Mouse (Mus musculus): ENCODE measurements around the gene Eif4e. TPM values are rescaled to one million over a fixed set of nuclear protein-coding genes. Genes with fewer than 3 reads are reported as not detected.

The Eif4e gene
- polyA plus RNA-seq, 1 experiment from 2014 or later: 326 TPM

DNA sequence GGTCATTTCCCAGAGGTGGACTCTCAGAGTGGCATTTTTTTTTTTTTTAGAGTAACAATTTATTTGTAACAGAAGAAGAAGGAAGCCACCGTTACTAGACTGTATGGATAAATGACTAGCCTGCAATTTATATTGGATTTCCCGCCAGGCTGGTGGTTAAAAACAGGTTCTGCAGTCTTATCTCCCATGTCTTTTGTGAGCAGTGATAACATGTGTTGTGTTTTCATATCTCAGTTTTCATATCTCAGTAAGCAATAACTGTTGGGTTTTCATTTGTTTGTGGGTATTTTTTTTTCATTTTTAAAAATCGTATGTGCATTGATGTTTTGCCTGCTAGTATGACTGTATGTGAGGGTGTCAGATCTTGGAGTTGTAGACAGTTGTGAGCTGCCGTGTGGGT is 65.0 kb downstream of the Eif4e start:
- Histone ChIP-seq H3K4me3 (ENCODE audit: low read length) (no peak overlapping the region), H3K27ac (ENCODE audit: low read length) (no peak overlapping the region), H3K9me3 (ENCODE audit: control insufficient read depth, low read length) (no peaks in the 10 kb centered on the region), H3K36me3 (ENCODE audit: control insufficient read depth, insufficient read depth, low read length) (no peaks in the 10 kb centered on the region), H3K27me3 (ENCODE audit: control insufficient read depth, insufficient read depth, low read depth, low read length) (no peaks in the 10 kb centered on the region), H3K4me1 (replicated peaks; ENCODE audit: control insufficient read depth, insufficient read depth, low read length) (no peaks in the 10 kb centered on the region), H3K4me2 (ENCODE audit: low read depth, low read length) (no peak overlapping the region), H3K9ac (ENCODE audit: low read length) (no peak overlapping the region)
- WGBS: 89% methylated on average over 4 of the region's 4 CpGs
- no peak for ATAC-seq (ENCODE audit: low read depth)

- Histone ChIP-seq H3K27ac (ENCODE audit: low read length) (no peak overlapping the region), H3K36me3 (ENCODE audit: control insufficient read depth, insufficient read depth, low read length) (no peaks in the 10 kb centered on the region), H3K27me3 (ENCODE audit: control insufficient read depth, insufficient read depth, low read depth, low read length) (no peaks in the 10 kb centered on the region), H3K9ac (ENCODE audit: low read length) (no peak overlapping the region), H3K4me2 (ENCODE audit: low read depth, low read length) (no peak overlapping the region), H3K4me1 (replicated peaks; ENCODE audit: control insufficient read depth, insufficient read depth, low read length) (no peaks in the 10 kb centered on the region), H3K9me3 (ENCODE audit: control insufficient read depth, low read length) (no peaks in the 10 kb centered on the region), H3K4me3 (ENCODE audit: low read length) (no peak overlapping the region)
- WGBS: 66% methylated on average over 7 of the region's 7 CpGs
- ATAC-seq (ENCODE audit: low read depth): no peak
Observed at GRCm38 (mm10) chr3:138591806-138592365, 65.9 kb downstream of the Eif4e start.

DNA sequence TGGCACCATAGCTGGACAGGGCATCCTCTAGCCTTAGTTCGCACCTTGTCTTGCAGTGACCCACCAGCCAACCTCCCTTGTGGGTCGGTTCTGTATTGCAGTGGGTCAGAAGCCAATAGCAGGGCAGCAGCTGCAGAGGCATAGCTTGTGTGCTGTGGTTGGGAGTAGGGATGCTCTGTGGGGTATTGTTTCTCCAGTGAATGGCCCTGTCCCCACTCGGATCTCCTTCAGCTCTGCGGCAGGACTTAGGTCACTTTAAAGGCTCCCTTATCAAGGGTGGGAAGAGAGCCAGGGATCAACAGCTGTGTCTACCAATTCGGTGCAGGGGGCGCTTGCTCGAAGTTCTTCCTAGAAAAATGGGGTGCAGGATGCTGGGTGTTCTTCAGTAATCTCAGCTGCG is 67.2 kb downstream of the Eif4e start:
- H3K9ac ChIP-seq (ENCODE audit: low read length): no peak overlapping the region
- no peak for ATAC-seq (ENCODE audit: low read depth)
- H3K9me3 ChIP-seq (ENCODE audit: control insufficient read depth, low read length): no peaks in the 10 kb centered on the region
- H3K4me1 ChIP-seq (replicated peaks; ENCODE audit: control insufficient read depth, insufficient read depth, low read length): no peaks in the 10 kb centered on the region
- 68% methylated on average over 8 of the region's 8 CpGs for WGBS
- H3K27ac ChIP-seq (ENCODE audit: low read length): no peak overlapping the region
- no peaks in the 10 kb centered on the region for H3K36me3 ChIP-seq (ENCODE audit: control insufficient read depth, insufficient read depth, low read length)
- H3K27me3 ChIP-seq (ENCODE audit: control insufficient read depth, insufficient read depth, low read depth, low read length): no peaks in the 10 kb centered on the region
- no peak overlapping the region for H3K4me3 ChIP-seq (ENCODE audit: low read length)
- H3K4me2 ChIP-seq (ENCODE audit: low read depth, low read length): no peak overlapping the region

- Histone ChIP-seq H3K9me3 (ENCODE audit: control insufficient read depth, low read length) (no peaks in the 10 kb centered on the region), H3K27ac (ENCODE audit: low read length) (no peak overlapping the region), H3K27me3 (ENCODE audit: control insufficient read depth, insufficient read depth, low read depth, low read length) (no peaks in the 10 kb centered on the region), H3K4me1 (replicated peaks; ENCODE audit: control insufficient read depth, insufficient read depth, low read length) (no peaks in the 10 kb centered on the region), H3K4me2 (ENCODE audit: low read depth, low read length) (no peak overlapping the region), H3K4me3 (ENCODE audit: low read length) (no peak overlapping the region), H3K36me3 (ENCODE audit: control insufficient read depth, insufficient read depth, low read length) (no peaks in the 10 kb centered on the region), H3K9ac (ENCODE audit: low read length) (no peak overlapping the region)
- WGBS: 69% methylated on average over 7 of the region's 7 CpGs
- ATAC-seq (ENCODE audit: low read depth): peak; percentile 38; the same call in 1 of the 2 replicates
Observed at GRCm38 (mm10) chr3:138593911-138594310, 67.9 kb downstream of the Eif4e start.

DNA sequence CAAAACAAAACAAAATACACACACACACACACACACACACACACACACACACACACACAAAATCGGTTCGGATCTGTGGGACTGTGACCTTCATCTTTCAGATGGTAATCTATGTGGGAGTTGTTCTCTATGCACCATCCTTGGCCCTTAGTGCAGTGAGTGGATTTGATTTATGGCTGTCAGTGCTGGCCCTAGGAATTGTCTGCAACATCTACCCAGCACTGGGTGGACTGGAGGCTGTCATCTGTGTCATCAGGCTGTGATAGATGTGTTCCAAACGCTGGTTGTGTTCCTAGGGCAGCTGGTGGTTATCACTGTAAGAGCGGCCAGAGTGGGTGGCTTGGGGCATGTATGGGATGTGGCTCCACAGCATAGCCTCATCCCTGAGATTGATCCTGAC is 75.1 kb downstream of the Eif4e start:
- 70% methylated on average over 4 of the region's 4 CpGs for WGBS
- Histone ChIP-seq H3K36me3 (ENCODE audit: control insufficient read depth, insufficient read depth, low read length) (no peaks in the 10 kb centered on the region), H3K27me3 (ENCODE audit: control insufficient read depth, insufficient read depth, low read depth, low read length) (no peaks in the 10 kb centered on the region), H3K4me2 (ENCODE audit: low read depth, low read length) (no peak overlapping the region), H3K9me3 (ENCODE audit: control insufficient read depth, low read length) (no peaks in the 10 kb centered on the region), H3K4me1 (replicated peaks; ENCODE audit: control insufficient read depth, insufficient read depth, low read length) (peaks cover 4% of the 10 kb centered on the region), H3K4me3 (ENCODE audit: low read length) (no peak overlapping the region), H3K27ac (ENCODE audit: low read length) (no peak overlapping the region), H3K9ac (ENCODE audit: low read length) (no peak overlapping the region)
- no peak for ATAC-seq (ENCODE audit: low read depth)

DNA sequence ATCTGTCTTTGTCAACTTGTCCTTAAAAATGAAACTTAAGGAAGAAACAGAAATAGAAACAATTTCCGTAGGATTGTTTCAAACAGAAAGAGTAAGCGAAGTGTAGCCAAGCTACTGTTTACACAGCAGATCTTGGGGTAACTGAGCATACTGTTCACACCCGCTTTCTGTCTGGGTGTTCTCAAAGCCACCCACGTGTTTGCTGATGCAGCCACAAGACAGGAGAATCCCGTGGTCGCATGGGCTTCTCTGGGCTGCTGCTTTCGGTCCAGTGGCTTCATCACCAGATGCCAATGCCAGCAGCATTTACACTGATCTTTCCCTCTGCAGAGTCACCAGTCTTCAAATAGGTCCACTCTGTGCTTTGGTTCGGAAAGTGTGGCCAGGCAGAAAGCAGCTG is 79.2 kb downstream of the Eif4e start:
- H3K4me2 ChIP-seq (ENCODE audit: low read depth, low read length): peak overlapping the region; percentile 41
- no peak overlapping the region for H3K4me3 ChIP-seq (ENCODE audit: low read length)
- H3K36me3 ChIP-seq (ENCODE audit: control insufficient read depth, insufficient read depth, low read length): no peaks in the 10 kb centered on the region
- H3K27ac ChIP-seq (ENCODE audit: low read length): no peak overlapping the region
- peaks cover 4% of the 10 kb centered on the region for H3K4me1 ChIP-seq (replicated peaks; ENCODE audit: control insufficient read depth, insufficient read depth, low read length)
- H3K27me3 ChIP-seq (ENCODE audit: control insufficient read depth, insufficient read depth, low read depth, low read length): no peaks in the 10 kb centered on the region
- ATAC-seq (ENCODE audit: low read depth): peak; percentile 34; the same call in 1 of the 2 replicates
- WGBS: 35% methylated on average over 8 of the region's 8 CpGs
- H3K9me3 ChIP-seq (ENCODE audit: control insufficient read depth, low read length): no peaks in the 10 kb centered on the region
- no peak overlapping the region for H3K9ac ChIP-seq (ENCODE audit: low read length)

DNA sequence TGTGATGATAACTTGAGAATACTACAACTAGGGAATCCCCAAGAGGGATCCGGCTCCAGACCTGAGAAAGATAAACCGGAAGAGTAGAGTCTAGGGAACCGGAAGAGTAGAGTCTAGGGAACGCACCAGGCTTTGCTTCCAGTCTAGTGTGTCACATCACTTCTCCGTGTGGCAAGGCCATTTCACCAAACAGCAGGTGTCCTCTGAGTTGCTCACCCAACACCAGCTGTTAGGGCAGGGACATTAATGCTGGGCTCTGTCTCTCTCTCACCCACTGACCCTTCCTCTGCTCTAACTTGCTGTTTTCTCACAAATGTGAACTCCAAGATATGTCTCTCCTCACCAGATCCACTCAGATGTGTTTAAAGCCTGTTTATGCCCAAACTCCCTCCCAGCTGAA is 82.7 kb downstream of the Eif4e start:
- Histone ChIP-seq H3K9me3 (ENCODE audit: control insufficient read depth, low read length) (no peaks in the 10 kb centered on the region), H3K4me2 (ENCODE audit: low read depth, low read length) (no peak overlapping the region), H3K9ac (ENCODE audit: low read length) (no peak overlapping the region), H3K27me3 (ENCODE audit: control insufficient read depth, insufficient read depth, low read depth, low read length) (no peaks in the 10 kb centered on the region), H3K4me3 (ENCODE audit: low read length) (no peak overlapping the region), H3K36me3 (ENCODE audit: control insufficient read depth, insufficient read depth, low read length) (no peaks in the 10 kb centered on the region), H3K4me1 (replicated peaks; ENCODE audit: control insufficient read depth, insufficient read depth, low read length) (peaks cover 14% of the 10 kb centered on the region), H3K27ac (ENCODE audit: low read length) (no peak overlapping the region)
- ATAC-seq (ENCODE audit: low read depth): no peak
- WGBS: 81% methylated on average over 5 of the region's 5 CpGs

MicroRNAs within 50 kb of the gene (microRNA counts, 519-probe panel; counts per million panel counts)
- microRNA mmu-miR-1956: not detected

Small RNA genes lying within 50 kb of the gene (microRNA-seq; reads per million reads assigned to microRNA genes)
- gene Mir1956: not detected

Other genes starting within 250 kb of the Eif4e start
- gene Adh6a, start 212.9 kb upstream of the Eif4e start, polyA plus RNA-seq (2015; fragmentation: Nextera tagmentation; extraction: Ambion mirVana): 0.19 TPM in 1 of 2 replicates, not detected in the other
- gene Adh6b, start 184.4 kb upstream of the Eif4e start, polyA plus RNA-seq (2015; fragmentation: Nextera tagmentation; extraction: Ambion mirVana): 0.14 and 0.31 TPM in 2 replicates
- gene Adh4, start 110.7 kb upstream of the Eif4e start, polyA plus RNA-seq (2015; fragmentation: Nextera tagmentation; extraction: Ambion mirVana): not detected in 2 replicates
- 212 and 215 TPM in 2 replicates for gene Adh5, start 83.1 kb upstream of the Eif4e start, polyA plus RNA-seq (2015; fragmentation: Nextera tagmentation; extraction: Ambion mirVana)
- gene Metap1, start 36.7 kb upstream of the Eif4e start, polyA plus RNA-seq (2015; fragmentation: Nextera tagmentation; extraction: Ambion mirVana): 46.6 and 48.2 TPM in 2 replicates
- gene Tspan5, start 216.0 kb downstream of the Eif4e start, polyA plus RNA-seq (2015; fragmentation: Nextera tagmentation; extraction: Ambion mirVana): 24.7 and 24.9 TPM in 2 replicates

All from lung, embryonic 16.5 days (tissue).